Mouse (Mus musculus): ENCODE results near the gene Fam24b. TPM values are rescaled to one million over a fixed set of nuclear protein-coding genes. Genes with fewer than 3 reads are reported as not detected.

Gene Fam24b
- polyA plus RNA-seq (2015; fragmentation: Nextera tagmentation; extraction: Ambion mirVana) = not detected in 2 replicates

DNA sequence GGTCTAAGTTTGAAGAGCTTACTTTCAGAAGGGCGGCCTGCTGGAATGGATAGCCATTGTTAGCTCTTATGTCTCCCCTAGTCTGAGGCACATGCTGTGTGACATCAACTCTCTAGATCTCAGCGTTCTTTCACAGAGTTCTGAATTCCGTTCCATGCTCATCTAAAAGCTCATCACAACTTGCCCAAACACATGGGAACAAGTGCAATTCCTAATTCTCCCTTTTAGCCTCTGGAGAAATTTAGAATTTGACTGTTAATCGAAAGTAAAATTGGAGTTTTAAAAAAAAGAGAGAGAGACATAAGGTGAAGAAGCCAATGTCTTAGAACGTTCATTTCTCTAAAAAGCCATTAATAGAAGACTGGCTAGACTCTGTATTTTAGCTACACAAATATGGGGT lies at the start of gene Fam24b:
TSS of gene Fam24b (minus strand) at position 101 of the 400 bp plus-strand sequence.
- H3K36me3 ChIP-seq = no peaks in the 10 kb centered on the region
- no peaks in the 10 kb centered on the region for H3K9me3 ChIP-seq
- no peak within 1 kb of the TSS for H3K9ac ChIP-seq
- H3K27me3 ChIP-seq = no peaks in the 10 kb centered on the region
- ATAC-seq (ENCODE audit: low FRiP score, low read depth) = no peak
- H3K4me3 ChIP-seq = no peak within 1 kb of the TSS
- 94% methylated on average over 5 of the region's 5 CpGs for WGBS
- H3K4me2 ChIP-seq = no peak within 1 kb of the TSS
- no peak within 1 kb of the TSS for H3K27ac ChIP-seq (replicated peaks)
- H3K4me1 ChIP-seq (replicated peaks) = no peaks in the 10 kb centered on the region

DNA sequence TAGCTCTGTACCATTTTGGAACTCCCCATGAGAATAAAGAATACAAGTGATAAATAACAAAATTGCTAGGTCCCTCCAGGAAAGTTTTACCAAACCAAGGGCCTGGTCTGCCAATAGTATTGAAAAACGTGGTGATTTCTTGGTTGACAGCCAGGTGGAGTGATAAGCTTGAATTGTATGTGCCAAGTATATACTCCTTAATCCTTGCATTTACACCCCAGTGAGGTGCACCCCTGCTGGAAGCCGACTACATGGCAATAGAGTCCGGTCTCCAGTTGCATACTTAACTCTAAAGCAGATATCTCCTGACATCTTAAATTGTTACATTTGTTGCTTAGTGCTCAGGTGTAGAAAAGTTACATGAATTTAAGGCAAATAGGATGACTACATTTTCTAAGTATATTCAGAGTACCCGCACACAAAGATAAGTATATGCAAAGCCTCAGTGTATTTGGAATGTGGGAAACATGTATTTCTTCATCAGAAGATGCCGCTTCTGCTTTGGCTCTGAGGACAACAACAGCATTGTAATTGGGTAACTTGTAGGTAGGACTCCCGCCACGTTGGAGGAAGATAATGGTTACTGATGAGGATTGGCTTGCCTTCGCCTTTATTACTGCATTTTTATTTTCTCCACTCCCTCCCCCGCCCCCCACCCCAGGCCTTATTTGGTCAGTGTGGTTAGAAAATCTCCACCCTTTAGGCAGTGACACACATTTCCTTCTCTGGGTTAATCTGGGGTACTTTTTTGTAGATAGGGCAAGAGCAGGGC lies 42.8 kb upstream of the Fam24b start:
- H3K9me3 ChIP-seq = no peaks in the 10 kb centered on the region
- no peaks in the 10 kb centered on the region for H3K36me3 ChIP-seq
- no peak overlapping the region for H3K27ac ChIP-seq (replicated peaks)
- peak overlapping the region; percentile 83 for H3K4me2 ChIP-seq
- WGBS = 72% methylated on average over 9 of the region's 9 CpGs
- H3K9ac ChIP-seq = peak overlapping the region; percentile 96
- H3K4me1 ChIP-seq (replicated peaks) = peaks cover 9% of the 10 kb centered on the region
- no peak for ATAC-seq (ENCODE audit: low FRiP score, low read depth)
- no peaks in the 10 kb centered on the region for H3K27me3 ChIP-seq
- H3K4me3 ChIP-seq = peak overlapping the region; percentile 89

DNA sequence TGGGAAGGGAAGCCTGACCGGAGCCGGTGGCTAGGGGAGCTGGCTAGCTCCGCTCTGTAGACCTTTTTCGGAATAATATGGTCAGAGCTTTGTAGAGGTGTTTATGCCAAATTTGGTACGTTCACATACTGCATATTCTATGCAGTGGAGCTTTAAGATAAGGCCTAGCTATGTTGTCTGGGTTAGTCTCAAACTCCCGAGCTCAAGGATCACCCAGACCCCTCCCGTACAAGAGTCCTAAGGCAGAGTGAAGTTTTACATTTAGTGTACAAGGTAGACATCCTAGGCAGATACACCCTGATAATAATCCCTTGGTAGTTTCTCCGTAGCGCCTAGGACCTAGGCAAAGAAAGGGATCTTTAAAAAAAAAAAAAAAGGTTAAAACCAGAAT lies 42.1 kb upstream of the Fam24b start:
- Histone ChIP-seq H3K9ac (peak overlapping the region; percentile 96), H3K27me3 (no peaks in the 10 kb centered on the region), H3K9me3 (no peaks in the 10 kb centered on the region), H3K27ac (replicated peaks) (peak overlapping the region; percentile 93), H3K4me1 (replicated peaks) (peaks cover 9% of the 10 kb centered on the region), H3K4me2 (peak overlapping the region; percentile 83), H3K4me3 (peak overlapping the region; percentile 89), H3K36me3 (no peaks in the 10 kb centered on the region)
- 8% methylated on average over 9 of the region's 9 CpGs for WGBS
- ATAC-seq (ENCODE audit: low FRiP score, low read depth) = no peak; the same call in 1 of the 2 replicates

DNA sequence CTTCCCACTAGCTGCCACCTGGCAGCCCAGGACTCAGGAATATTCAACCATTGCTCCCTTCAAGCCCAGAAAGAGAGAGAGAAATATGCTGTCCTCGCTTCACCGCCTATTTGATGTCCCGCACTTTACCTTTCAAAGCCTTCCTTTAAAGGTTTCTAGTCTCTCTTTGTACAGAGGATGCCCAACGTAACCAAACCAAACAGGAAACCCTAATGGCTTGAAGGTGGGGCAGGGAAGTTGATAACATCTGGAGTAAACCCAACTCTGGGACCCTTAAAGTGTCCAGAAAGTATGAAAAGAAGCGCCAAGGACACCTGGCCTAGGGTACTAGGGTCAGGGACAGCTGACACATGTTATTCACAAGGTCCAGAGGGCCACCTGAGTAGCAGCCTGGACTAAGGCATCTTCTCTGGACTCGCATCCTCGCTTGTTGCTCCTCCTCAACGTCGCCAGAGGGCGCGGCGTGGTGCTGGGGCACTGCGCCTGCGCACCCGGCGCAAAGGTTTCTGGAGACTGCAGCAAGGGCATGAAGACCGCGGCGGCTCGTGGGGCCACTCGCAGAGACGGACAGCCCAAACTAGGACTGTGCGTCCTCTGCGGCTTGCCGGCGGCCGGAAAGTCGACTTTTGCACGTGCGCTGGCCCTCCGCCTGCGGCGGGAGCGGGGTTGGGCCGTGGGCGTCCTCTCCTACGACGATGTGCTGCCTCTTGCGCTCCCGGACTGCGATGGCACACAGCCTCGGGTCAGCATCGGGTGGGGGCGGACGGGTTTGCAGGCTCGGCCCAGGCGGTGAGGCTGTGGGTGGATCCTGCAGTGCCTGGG lies 41.5 kb upstream of the Fam24b start, which contains the start of gene Pstk:
TSS of gene Pstk (plus strand) at position 494 of the 822 bp plus-strand sequence.
- peak within 1 kb of the TSS; percentile 96 for H3K9ac ChIP-seq
- ATAC-seq (ENCODE audit: low FRiP score, low read depth) = peak; percentile 96
- no peaks in the 10 kb centered on the region for H3K27me3 ChIP-seq
- H3K36me3 ChIP-seq = no peaks in the 10 kb centered on the region
- 5% methylated on average over 47 of the region's 47 CpGs for WGBS
- peak within 1 kb of the TSS; percentile 93 for H3K27ac ChIP-seq (replicated peaks)
- H3K9me3 ChIP-seq = no peaks in the 10 kb centered on the region
- peaks cover 9% of the 10 kb centered on the region for H3K4me1 ChIP-seq (replicated peaks)
- peak within 1 kb of the TSS; percentile 83 for H3K4me2 ChIP-seq
- peak within 1 kb of the TSS; percentile 89 for H3K4me3 ChIP-seq

DNA sequence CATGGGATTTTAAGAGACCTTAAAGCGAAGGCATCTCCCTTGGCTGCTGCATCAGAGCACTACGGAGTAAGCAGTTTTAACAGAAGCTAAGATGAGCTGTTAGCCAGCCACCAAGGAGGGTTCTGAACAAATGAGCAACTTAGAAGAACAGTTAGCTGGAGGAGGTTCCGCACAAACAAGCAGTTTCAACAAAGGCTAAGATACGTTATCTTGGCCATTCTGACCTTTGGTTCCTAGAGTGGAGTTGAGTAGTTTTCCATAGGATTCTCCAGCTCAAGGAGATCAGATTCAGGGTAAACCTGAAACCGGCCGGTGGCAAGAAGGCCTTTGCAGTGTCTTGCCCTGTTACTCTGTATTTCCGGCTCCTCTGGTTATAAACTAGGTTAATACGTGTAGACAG lies 34.8 kb upstream of the Fam24b start:
- 97% methylated on average over 8 of the region's 8 CpGs for WGBS
- Histone ChIP-seq H3K4me2 (no peak overlapping the region), H3K4me1 (replicated peaks) (peaks cover 17% of the 10 kb centered on the region), H3K27ac (replicated peaks) (no peak overlapping the region), H3K36me3 (0 out of 2 replicates have a peak, but pooled peaks cover 2% of the 10 kb centered on the region), H3K9ac (no peak overlapping the region), H3K27me3 (no peaks in the 10 kb centered on the region), H3K9me3 (no peaks in the 10 kb centered on the region), H3K4me3 (no peak overlapping the region)
- ATAC-seq (ENCODE audit: low FRiP score, low read depth) = no peak

DNA sequence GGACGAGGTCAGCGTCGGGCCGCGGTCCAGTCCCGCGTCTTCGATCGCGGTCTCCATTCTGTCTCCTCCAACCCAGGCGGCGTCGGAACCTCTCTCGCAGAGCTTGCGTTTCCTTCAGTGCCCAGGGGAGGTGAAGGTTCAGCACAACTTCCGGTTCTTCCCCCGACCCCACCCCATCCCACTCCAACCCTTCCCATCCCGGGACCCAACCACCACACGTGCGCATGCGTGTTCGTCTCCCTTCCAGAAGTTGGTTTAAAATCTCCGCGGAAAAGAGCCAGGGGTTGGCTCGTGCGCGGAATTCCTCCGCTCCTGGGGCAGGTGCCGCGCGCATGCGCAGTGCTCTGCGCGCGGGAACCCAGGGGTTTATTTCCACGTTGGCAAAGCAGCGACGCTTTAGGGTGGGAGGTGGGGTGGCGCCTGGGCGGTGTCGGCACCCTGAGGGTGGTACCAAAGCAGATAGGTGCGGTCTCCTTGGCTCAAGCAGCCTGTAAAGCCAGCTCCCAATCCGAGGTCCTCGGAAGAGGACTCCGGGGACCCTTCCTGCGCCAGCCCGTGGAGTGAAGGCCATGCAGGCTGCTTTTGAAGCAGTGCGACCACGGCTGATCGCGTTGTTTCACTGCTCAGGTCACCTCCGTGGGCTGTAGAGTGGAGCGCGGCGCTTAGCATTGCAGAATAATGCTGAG lies 33.4 kb upstream of the Fam24b start, which contains the start of gene 2310057M21Rik:
TSS of gene 2310057M21Rik (minus strand) at position 145 of the 686 bp plus-strand sequence.
- Histone ChIP-seq H3K9me3 (no peaks in the 10 kb centered on the region), H3K9ac (peak within 1 kb of the TSS; percentile 88), H3K27me3 (no peaks in the 10 kb centered on the region), H3K4me3 (peak within 1 kb of the TSS; percentile 90), H3K4me1 (replicated peaks) (peaks cover 17% of the 10 kb centered on the region), H3K36me3 (peaks cover 12% of the 10 kb centered on the region), H3K4me2 (peak within 1 kb of the TSS; percentile 88), H3K27ac (replicated peaks) (peak within 1 kb of the TSS; percentile 87)
- peak; percentile 98 for ATAC-seq (ENCODE audit: low FRiP score, low read depth)
- WGBS = under 1% methylated on average over 55 of the region's 55 CpGs

DNA sequence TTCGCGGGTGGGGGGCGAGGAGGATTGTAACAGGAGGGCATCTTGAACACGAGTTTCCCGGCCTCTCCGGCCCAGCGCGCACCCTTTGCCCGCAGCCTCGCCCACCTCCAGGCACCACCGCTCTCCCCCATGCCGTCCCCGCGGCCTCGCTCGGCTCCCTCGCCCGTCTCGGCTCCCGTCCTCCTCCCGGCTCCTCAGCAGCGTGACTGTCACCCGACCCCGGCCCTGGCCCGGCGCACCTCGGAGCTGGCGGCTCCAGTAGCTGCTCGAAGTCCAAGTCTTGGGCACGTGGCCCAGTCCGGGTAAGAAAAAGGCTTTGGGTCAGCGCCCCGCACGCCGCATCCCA lies 32.9 kb upstream of the Fam24b start:
- Histone ChIP-seq H3K9ac (peak overlapping the region; percentile 88), H3K27ac (replicated peaks) (peak overlapping the region; percentile 87), H3K27me3 (no peaks in the 10 kb centered on the region), H3K4me2 (peak overlapping the region; percentile 88), H3K4me1 (replicated peaks) (peaks cover 17% of the 10 kb centered on the region), H3K9me3 (no peaks in the 10 kb centered on the region), H3K4me3 (peak overlapping the region; percentile 90), H3K36me3 (peaks cover 15% of the 10 kb centered on the region)
- ATAC-seq (ENCODE audit: low FRiP score, low read depth) = peak; percentile 82
- under 1% methylated on average over 35 of the region's 35 CpGs for WGBS

DNA sequence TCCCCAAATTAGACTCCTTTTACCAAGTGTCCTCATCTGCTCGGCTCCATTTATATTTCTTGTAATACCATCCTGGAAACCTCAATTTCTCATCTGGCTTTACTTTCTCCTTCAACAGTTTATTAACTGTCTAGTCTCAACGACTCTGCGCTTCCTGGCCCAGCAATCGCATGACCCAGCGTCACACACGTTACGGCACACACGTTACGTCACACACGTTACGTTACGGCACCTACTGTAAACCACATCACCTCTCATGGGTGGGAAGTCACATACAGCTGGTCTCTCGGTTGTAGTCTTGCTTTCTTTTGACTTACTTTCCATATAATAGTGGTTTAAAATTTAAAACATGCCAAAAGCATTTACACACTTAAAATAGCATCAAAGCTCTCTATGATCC lies 26.8 kb upstream of the Fam24b start:
- H3K4me1 ChIP-seq (replicated peaks) = peaks cover 3% of the 10 kb centered on the region
- no peak overlapping the region for H3K4me3 ChIP-seq
- ATAC-seq (ENCODE audit: low FRiP score, low read depth) = no peak
- no peaks in the 10 kb centered on the region for H3K27me3 ChIP-seq
- no peak overlapping the region for H3K27ac ChIP-seq (replicated peaks)
- peaks cover 45% of the 10 kb centered on the region for H3K36me3 ChIP-seq
- WGBS = 98% methylated on average over 13 of the region's 13 CpGs
- H3K9ac ChIP-seq = no peak overlapping the region
- H3K9me3 ChIP-seq = no peaks in the 10 kb centered on the region
- no peak overlapping the region for H3K4me2 ChIP-seq

DNA sequence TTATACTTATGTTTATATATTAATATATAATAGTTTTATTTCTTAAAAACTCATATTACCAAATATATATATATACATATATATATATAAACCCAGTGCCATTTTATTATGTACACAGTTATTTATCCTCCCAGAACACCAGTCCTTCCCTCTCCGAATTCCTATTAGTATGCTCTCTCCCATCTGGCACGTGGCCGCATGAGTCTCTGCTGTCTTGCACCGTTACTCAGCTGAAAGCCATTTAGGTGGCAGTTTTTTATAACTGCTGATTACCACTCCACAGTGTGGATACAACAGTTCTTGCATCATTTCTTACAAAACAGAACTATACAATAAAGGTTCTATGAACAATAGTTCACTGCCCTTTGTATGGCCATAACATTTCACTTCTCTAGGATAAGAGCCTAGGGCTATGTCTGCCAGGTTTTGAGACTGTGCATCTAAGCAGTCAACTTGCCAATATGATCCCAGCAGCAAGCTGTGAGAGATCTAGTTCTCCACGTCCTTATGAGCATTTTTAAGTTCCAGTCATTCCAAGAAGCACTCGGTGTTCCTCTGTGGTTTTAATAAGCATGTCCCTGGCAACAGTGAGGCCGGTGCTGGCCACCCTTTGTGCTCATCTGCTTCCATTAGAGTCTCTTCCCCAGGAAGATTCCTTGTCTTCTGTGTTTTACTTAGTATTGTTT lies 16.7 kb upstream of the Fam24b start:
- Histone ChIP-seq H3K9ac (no peak overlapping the region), H3K4me1 (replicated peaks) (no peaks in the 10 kb centered on the region), H3K36me3 (peaks cover 44% of the 10 kb centered on the region), H3K4me3 (no peak overlapping the region), H3K4me2 (no peak overlapping the region), H3K9me3 (no peaks in the 10 kb centered on the region), H3K27me3 (no peaks in the 10 kb centered on the region), H3K27ac (replicated peaks) (no peak overlapping the region)
- 54% methylated on average over 7 of the region's 7 CpGs for WGBS
- ATAC-seq (ENCODE audit: low FRiP score, low read depth) = no peak

DNA sequence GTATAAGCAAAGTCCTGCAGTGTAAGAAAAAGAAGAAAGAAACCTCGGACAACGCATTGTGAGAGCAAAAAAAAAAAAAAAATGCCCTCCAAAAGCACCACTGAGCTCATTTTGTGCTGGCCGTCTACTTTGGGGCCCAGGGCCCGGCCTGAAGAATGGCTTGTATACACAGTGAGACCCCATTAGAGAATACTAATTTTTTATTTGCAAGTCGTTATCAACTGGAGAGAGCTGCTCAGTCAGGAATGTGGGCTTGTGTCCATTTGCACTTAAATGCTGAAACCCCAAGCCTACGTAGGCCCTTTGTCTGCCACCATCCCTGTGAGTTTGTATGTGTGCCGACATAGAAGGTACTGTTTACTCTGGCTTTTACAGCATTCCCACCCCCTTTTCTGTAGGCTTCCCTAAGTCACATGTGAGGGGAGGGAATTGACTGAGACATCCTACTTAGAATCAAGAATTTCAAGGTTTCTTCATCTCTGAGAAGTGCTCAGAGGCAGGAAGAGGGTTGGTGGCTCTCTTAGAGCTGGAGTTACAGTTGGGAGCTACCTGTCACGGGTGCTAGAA lies 8.3 kb upstream of the Fam24b start:
- Histone ChIP-seq H3K9me3 (no peaks in the 10 kb centered on the region), H3K4me3 (no peak overlapping the region), H3K27me3 (no peaks in the 10 kb centered on the region), H3K4me2 (no peak overlapping the region), H3K4me1 (replicated peaks) (no peaks in the 10 kb centered on the region), H3K27ac (replicated peaks) (no peak overlapping the region), H3K9ac (no peak overlapping the region), H3K36me3 (peaks cover 19% of the 10 kb centered on the region)
- ATAC-seq (ENCODE audit: low FRiP score, low read depth) = no peak
- 38% methylated on average over 8 of the region's 8 CpGs for WGBS

DNA sequence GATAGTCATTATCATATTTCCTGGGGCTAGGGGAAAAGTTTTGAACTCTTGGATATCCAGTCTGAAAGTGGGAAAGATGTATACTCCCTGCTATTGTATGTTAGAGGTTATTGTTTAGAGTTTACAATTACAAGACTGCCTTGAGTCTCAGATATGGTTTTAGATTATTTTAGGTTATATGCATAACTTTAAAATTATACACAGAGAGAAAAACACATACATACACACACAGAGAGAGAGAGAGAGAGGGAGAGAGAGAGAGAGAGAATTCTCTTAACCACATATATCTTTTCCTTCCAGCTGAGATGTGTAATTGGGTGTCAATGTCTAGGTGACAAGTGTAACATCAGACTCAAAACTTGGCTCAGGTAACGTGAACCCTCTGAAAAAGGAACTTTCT lies 4.2 kb upstream of the Fam24b start, which contains the start of gene Fam24a:
TSS of gene Fam24a (plus strand) at position 301 of the 400 bp plus-strand sequence.
- Histone ChIP-seq H3K36me3 (no peaks in the 10 kb centered on the region), H3K27me3 (no peaks in the 10 kb centered on the region), H3K9me3 (no peaks in the 10 kb centered on the region), H3K4me1 (replicated peaks) (no peaks in the 10 kb centered on the region), H3K4me3 (no peak within 1 kb of the TSS), H3K4me2 (no peak within 1 kb of the TSS), H3K27ac (replicated peaks) (no peak within 1 kb of the TSS), H3K9ac (no peak within 1 kb of the TSS)
- WGBS = 57% methylated on average over 1 of the region's 1 CpGs
- no peak for ATAC-seq (ENCODE audit: low FRiP score, low read depth)

Measured in hindbrain, embryonic 15.5 days (tissue).